In genomic region chr5:18003675-18004074, GRCm38 (mm10) we compare ENCODE assay signal across 31 mouse cellular contexts. TPM values are rescaled to one million over a fixed set of nuclear protein-coding genes. Genes with fewer than 3 reads are reported as not detected.
DNase-seq lines count a peak whose midpoint lies in the region; ATAC-seq and TF ChIP-seq lines count a peak whose summit lies in the region.
"Had no signal": no experiment of that assay in that cellular context is flagged by ENCODE, and none has a peak within 500 bp of the region (broad histone marks: within the 10 kb centered on the region; RNA-seq: fewer than 3 reads in every experiment).

No protein-coding gene starts in this region.

- H3K36me3 ChIP-seq in heart, adult 2 months (ENCODE audit: control insufficient read depth, insufficient read depth, low read length) = peaks cover 28% of the 10 kb centered on the region
- H3K36me3 ChIP-seq: forebrain, embryonic 10.5 days; limb, embryonic 13.5 days; neural tube, embryonic 13.5 days had no signal

- H3K27me3 ChIP-seq in heart, adult 2 months (ENCODE audit: control insufficient read depth, insufficient read depth, low read length) = no peaks in the 10 kb centered on the region
- H3K27me3 ChIP-seq: limb, embryonic 13.5 days; neural tube, embryonic 13.5 days had no signal

- no peak overlapping the region for H3K9ac ChIP-seq in heart, adult 2 months (ENCODE audit: low read depth, low read length)
- H3K9ac ChIP-seq: limb, embryonic 13.5 days; liver, embryonic 14.5 days; neural tube, embryonic 13.5 days had no signal

- no peak for TF ChIP-seq POLR2A in heart, adult 2 months (IDR thresholded peaks at IDR 0.05; ENCODE audit: insufficient read depth, low read depth, low read length)

- H3K79me2 ChIP-seq in heart, adult 2 months (replicated peaks; ENCODE audit: control insufficient read depth, insufficient read depth, low read length) = no peaks in the 10 kb centered on the region

- peak; percentile 20 for DNase-seq in adrenal gland, postnatal 25 days
- no peak for DNase-seq in adrenal gland, adult 2 months
- peak; percentile 41 to 42 for DNase-seq in heart, adult 2 months
- no peak for DNase-seq in heart, postnatal 4 days
- DNase-seq in lung, postnatal 14 days = peak; percentile 42
- DNase-seq: cerebellum, adult 9-10 months; kidney, adult 9 months; kidney, postnatal 14 days; right cerebral cortex, postnatal 4 days; thymus, postnatal 14 days had no signal

- TF ChIP-seq EP300 in heart, adult 2 months (IDR thresholded peaks at IDR 0.05; ENCODE audit: insufficient read depth, low read depth, low read length) = no peak

- H3K4me3 ChIP-seq in heart, adult 2 months = no peak overlapping the region
- H3K4me3 ChIP-seq in brown adipose tissue, adult 24 weeks (ENCODE audit: insufficient read depth, low read depth, low read length) = 0 out of 2 replicates have a peak overlapping the region, but pooled peaks have one; percentile 17
- H3K4me3 ChIP-seq: forebrain, embryonic 10.5 days; limb, embryonic 13.5 days; myocyte; neural tube, embryonic 13.5 days had no signal

- 49% methylated on average over 6 of the region's 6 CpGs for WGBS in heart, adult 2 months

- TF ChIP-seq CTCF in heart, adult 2 months (IDR thresholded peaks at IDR 0.05) = no peak

- peaks cover 14% of the 10 kb centered on the region for H3K4me1 ChIP-seq in heart, adult 2 months (ENCODE audit: control insufficient read depth, insufficient read depth, low read length)
- peaks cover 12% of the 10 kb centered on the region for H3K4me1 ChIP-seq in brown adipose tissue, adult 24 weeks (ENCODE audit: control insufficient read depth, insufficient read depth, insufficient read length, low read length)
- H3K4me1 ChIP-seq: forebrain, embryonic 10.5 days; limb, embryonic 13.5 days; neural tube, embryonic 13.5 days had no signal

- ATAC-seq in frontal cortex, adult (ENCODE audit: low TSS enrichment) = no peak
- ATAC-seq: CD4-positive, CD25-positive, alpha-beta regulatory T cell, adult 4 months; forebrain, embryonic 16.5 days; hindbrain, postnatal 0 days; intestine, embryonic 16.5 days; midbrain, embryonic 16.5 days had no signal

- peak overlapping the region; percentile 58 for H3K27ac ChIP-seq in heart, adult 2 months
- H3K27ac ChIP-seq in brown adipose tissue, adult 24 weeks (replicated peaks; ENCODE audit: low read depth, low read length) = peak overlapping the region; percentile 96
- H3K27ac ChIP-seq: forebrain, embryonic 10.5 days; hindbrain, postnatal 0 days; limb, embryonic 13.5 days; liver, embryonic 14.5 days; neural tube, embryonic 13.5 days had no signal

- intact Hi-C loops in heart, adult 2 months (cut with DNase I) = loop anchor here (5.0 to 10.0 kb wide), 2 partner anchors 121 to 189 kb away; no protein-coding TSS in a partner anchor

RNA-seq across cellular contexts. Expression of gene Gnat3, which starts 41.3 kb away (rescaled TPM):
- not detected in 2 replicates for total RNA-seq in adrenal gland, postnatal 25 days (2021)
- total RNA-seq in adrenal gland, adult 2 months (2021) = under 1 TPM in 1 of 2 experiments, not detected in 1; 0.28 TPM
- polyA plus RNA-seq in adrenal gland, adult 2 months (2012; rRNA removed) = not detected in 2 replicates
- under 1 TPM; 0.70 to 0.76 TPM for total RNA-seq in heart, adult 2 months (2021)
- 0.08 and 0.12 TPM in 2 replicates for polyA plus RNA-seq in heart, adult 2 months (2012; rRNA removed)
- total RNA-seq in heart, postnatal 4 days (2021) = not detected
- 0.75 TPM in 1 of 2 replicates, not detected in the other for polyA plus RNA-seq in brown adipose tissue, adult 24 weeks (2012; ENCODE audit: insufficient read depth, insufficient read length, missing spikeins)
- total RNA-seq: adrenal gland, adult 18-20 months; common myeloid progenitor, adult 5-6 weeks; ES-E14; hindbrain, postnatal 0 days; layer of hippocampus, adult 18-20 months; layer of hippocampus, postnatal 14 days; left cerebral cortex, adult 8-10 months; megakaryocyte-erythroid progenitor cell, adult 5-6 weeks had no signal
- polyA plus RNA-seq: brain, embryonic 14.5 days; CD4-positive, CD25-positive, alpha-beta regulatory T cell, adult 4 months; forebrain, embryonic 10.5 days; forebrain, embryonic 16.5 days; hindbrain, postnatal 0 days; intestine, embryonic 16.5 days; limb, embryonic 13.5 days; liver, embryonic 14.5 days; midbrain, embryonic 16.5 days; myocyte; stomach, embryonic 14.5 days had no signal

Comparison
In these comparisons a context has a peak if more than half of its experiments do, and no peak if none do; other contexts are left out.
1. DNase-seq: peak in adrenal gland, postnatal 25 days (single experiment), heart, adult 2 months (2 of 2) and lung, postnatal 14 days (single experiment); none in adrenal gland, adult 2 months (single experiment) and heart, postnatal 4 days (single experiment).